Mouse (Mus musculus): ENCODE data around the gene Tctn1. TPM values are rescaled to one million over a fixed set of nuclear protein-coding genes. Genes with fewer than 3 reads are reported as not detected.

Gene Tctn1
- polyA plus RNA-seq, 1 experiment: 22.1 TPM

DNA sequence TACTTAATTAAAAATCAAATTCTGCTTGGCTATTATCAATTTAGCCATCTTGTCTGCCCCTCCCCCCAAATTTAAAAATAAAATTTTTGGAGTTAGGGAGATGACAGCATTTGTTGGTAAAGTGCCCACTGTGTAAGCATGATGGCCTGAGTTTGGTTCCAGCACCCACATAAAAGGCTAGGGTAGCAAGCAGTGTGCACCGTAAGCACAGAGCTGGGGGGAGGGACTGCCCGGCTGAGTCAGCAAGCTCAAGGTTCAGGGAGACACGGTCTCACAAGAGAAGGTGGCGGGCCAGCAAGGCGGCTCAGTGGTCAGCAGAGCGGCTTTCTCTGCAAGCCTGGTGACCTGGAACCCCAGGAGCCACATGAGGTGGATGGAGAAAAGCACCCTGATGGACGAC lies 41.2 kb upstream of the Tctn1 start:
- H3K4me3 ChIP-seq (ENCODE audit: extremely low read depth, insufficient read depth, insufficient read length): no peak overlapping the region
- no peaks in the 10 kb centered on the region for H3K27me3 ChIP-seq (ENCODE audit: control insufficient read depth, insufficient read depth, low read length)
- TF ChIP-seq CTCF (IDR thresholded peaks at IDR 0.05; ENCODE audit: extremely low read depth, insufficient read depth, insufficient read length, insufficient replicate concordance): no peak
- peaks cover 9% of the 10 kb centered on the region for H3K36me3 ChIP-seq (ENCODE audit: control insufficient read depth, insufficient read depth, low read length)
- WGBS: 89% methylated on average over 7 of the region's 7 CpGs
- H3K4me1 ChIP-seq (ENCODE audit: control insufficient read depth, insufficient read depth, insufficient read length): peaks cover 9% of the 10 kb centered on the region; the same call in 1 of the 2 replicates
- DNase-seq (ENCODE audit: low read depth in 1 of 2, low spot score in 2 of 2): no peak
- no peak overlapping the region for H3K27ac ChIP-seq (ENCODE audit: insufficient read depth, low read length)

DNA sequence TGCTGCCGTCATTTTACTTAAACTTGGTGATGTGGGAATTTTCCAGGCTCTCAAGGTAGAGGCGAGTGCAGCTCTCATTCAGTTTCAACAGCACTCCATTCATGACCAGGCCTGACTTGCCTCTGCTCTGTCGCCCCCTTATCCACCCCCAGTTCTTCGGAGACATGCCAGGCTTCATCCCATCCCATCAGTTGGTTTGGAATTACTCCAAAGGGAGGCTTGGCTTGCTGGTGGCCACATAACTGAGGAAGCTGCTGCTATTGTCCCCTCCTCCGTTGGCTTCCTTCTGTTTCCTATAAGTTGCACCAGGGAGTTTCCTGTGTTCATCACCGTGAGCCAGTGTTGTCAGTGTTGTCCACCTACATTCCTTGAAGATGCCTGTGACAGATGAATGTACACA lies 40.3 kb upstream of the Tctn1 start:
- H3K27me3 ChIP-seq (ENCODE audit: control insufficient read depth, insufficient read depth, low read length): no peaks in the 10 kb centered on the region
- no peak overlapping the region for H3K4me3 ChIP-seq (ENCODE audit: extremely low read depth, insufficient read depth, insufficient read length)
- H3K27ac ChIP-seq (ENCODE audit: insufficient read depth, low read length): no peak overlapping the region
- DNase-seq (ENCODE audit: low read depth in 1 of 2, low spot score in 2 of 2): no peak
- TF ChIP-seq CTCF (IDR thresholded peaks at IDR 0.05; ENCODE audit: extremely low read depth, insufficient read depth, insufficient read length, insufficient replicate concordance) (no peak), POLR2A (IDR thresholded peaks at IDR 0.05; ENCODE audit: low read depth, low read length) (no peak)
- peaks cover 9% of the 10 kb centered on the region; the same call in 1 of the 2 replicates for H3K4me1 ChIP-seq (ENCODE audit: control insufficient read depth, insufficient read depth, insufficient read length)
- peaks cover 9% of the 10 kb centered on the region for H3K36me3 ChIP-seq (ENCODE audit: control insufficient read depth, insufficient read depth, low read length)
- 80% methylated on average over 6 of the region's 6 CpGs for WGBS

DNA sequence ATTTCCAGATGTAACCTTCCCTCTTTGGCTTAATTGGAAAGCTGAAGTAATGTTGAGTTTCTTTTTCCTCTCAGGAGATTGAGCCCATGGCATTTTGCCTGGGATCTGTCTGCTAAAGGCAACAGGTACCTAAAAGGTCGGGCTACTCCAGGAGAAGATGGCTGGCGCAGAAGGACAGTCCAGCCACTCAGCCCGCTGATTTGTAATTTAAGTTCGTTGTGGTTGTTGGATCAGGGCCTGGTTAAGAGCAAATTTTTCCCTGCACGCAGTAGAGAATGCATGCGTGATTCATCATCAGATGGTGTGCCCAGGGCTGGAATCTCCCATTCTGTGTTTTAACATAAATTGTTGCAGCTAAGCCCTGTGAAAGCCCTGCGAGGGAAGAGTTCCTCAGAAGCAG lies 39.7 kb upstream of the Tctn1 start:
- Histone ChIP-seq H3K4me1 (ENCODE audit: control insufficient read depth, insufficient read depth, insufficient read length) (peaks cover 9% of the 10 kb centered on the region; the same call in 1 of the 2 replicates), H3K27me3 (ENCODE audit: control insufficient read depth, insufficient read depth, low read length) (no peaks in the 10 kb centered on the region), H3K36me3 (ENCODE audit: control insufficient read depth, insufficient read depth, low read length) (peaks cover 9% of the 10 kb centered on the region), H3K4me3 (ENCODE audit: extremely low read depth, insufficient read depth, insufficient read length) (no peak overlapping the region), H3K27ac (ENCODE audit: insufficient read depth, low read length) (no peak overlapping the region)
- 83% methylated on average over 7 of the region's 7 CpGs for WGBS
- no peak for DNase-seq (ENCODE audit: low read depth in 1 of 2, low spot score in 2 of 2)
- TF ChIP-seq CTCF (IDR thresholded peaks at IDR 0.05; ENCODE audit: extremely low read depth, insufficient read depth, insufficient read length, insufficient replicate concordance) (no peak), POLR2A (IDR thresholded peaks at IDR 0.05; ENCODE audit: low read depth, low read length) (no peak)

DNA sequence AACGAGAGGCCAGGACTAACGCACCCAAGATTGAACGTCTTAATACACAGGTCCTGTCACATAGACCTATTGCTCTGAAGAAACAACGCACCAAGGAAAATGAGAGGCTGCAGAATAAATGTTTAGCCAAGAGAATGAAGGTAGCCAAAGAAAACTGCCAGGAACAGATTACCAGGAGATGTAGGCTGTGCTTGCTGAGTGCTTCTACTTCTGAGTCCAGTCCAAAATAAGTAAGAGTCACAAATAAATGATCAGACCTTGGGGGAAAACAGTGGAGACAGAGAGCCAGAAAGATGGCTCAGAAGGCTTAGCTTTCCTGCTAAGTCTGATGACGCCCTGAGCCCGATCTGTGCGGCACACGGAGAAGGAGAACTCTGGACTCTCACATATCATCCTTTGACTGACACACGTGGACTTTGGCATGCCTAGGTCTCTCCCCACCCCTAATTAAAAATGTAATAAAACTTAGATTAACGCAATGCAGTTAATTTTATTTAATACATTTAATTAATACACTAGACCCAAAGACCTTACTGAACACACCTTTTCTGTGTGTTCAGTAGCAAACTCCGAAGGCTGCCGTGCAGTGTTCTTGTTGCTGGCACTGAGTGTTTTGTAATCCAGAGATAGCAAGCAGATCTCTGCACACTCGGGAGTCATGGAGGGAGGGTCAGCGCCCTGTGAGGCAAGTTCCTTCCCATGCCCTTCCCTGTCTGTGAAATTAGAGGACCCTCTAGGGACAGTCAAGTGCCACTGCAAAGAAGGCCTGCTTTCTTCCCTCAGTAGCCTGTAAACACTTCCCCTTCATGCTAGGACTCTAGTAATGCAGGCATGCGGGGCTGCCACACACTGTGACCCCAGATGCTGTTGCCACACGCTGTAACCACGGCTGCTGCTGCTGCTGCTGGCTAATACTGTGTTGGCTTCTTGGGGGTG lies 38.8 kb upstream of the Tctn1 start:
- Histone ChIP-seq H3K27me3 (ENCODE audit: control insufficient read depth, insufficient read depth, low read length) (no peaks in the 10 kb centered on the region), H3K4me1 (ENCODE audit: control insufficient read depth, insufficient read depth, insufficient read length) (peaks cover 9% of the 10 kb centered on the region; the same call in 1 of the 2 replicates), H3K27ac (ENCODE audit: insufficient read depth, low read length) (no peak overlapping the region), H3K36me3 (ENCODE audit: control insufficient read depth, insufficient read depth, low read length) (peaks cover under 1% of the 10 kb centered on the region), H3K4me3 (ENCODE audit: extremely low read depth, insufficient read depth, insufficient read length) (no peak overlapping the region)
- WGBS: 72% methylated on average over 17 of the region's 17 CpGs
- TF ChIP-seq CTCF (IDR thresholded peaks at IDR 0.05; ENCODE audit: extremely low read depth, insufficient read depth, insufficient read length, insufficient replicate concordance) (no peak), POLR2A (IDR thresholded peaks at IDR 0.05; ENCODE audit: low read depth, low read length) (no peak)
- DNase-seq (ENCODE audit: low read depth in 1 of 2, low spot score in 2 of 2): no peak

DNA sequence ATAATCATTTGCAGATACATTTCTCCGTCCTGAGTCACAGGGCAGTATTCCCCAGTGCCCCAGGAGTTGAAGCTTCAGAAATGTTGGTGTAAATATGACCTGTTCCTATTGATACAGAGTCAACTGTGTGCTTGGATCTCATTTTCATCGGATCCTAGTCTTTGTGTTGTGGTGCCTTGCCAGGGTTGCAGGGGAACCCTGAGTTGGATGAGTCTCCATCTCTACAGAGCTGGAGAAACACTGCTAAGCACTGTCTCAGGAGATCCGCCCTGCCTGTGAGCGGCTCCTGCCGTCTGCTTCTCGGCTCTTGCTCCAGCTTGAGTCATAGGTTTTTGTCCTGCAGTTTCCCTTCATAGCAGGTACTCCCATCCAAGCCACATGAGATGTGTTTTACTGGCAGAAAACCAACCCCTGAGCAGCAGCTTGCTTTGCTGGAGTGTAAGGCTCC lies 35.8 kb upstream of the Tctn1 start:
- 92% methylated on average over 6 of the region's 6 CpGs for WGBS
- TF ChIP-seq POLR2A (IDR thresholded peaks at IDR 0.05; ENCODE audit: low read depth, low read length): no peak
- no peak for TF ChIP-seq CTCF (IDR thresholded peaks at IDR 0.05; ENCODE audit: extremely low read depth, insufficient read depth, insufficient read length, insufficient replicate concordance)
- no peak overlapping the region for H3K27ac ChIP-seq (ENCODE audit: insufficient read depth, low read length)
- no peaks in the 10 kb centered on the region for H3K27me3 ChIP-seq (ENCODE audit: control insufficient read depth, insufficient read depth, low read length)
- no peak overlapping the region for H3K4me3 ChIP-seq (ENCODE audit: extremely low read depth, insufficient read depth, insufficient read length)
- H3K4me1 ChIP-seq (ENCODE audit: control insufficient read depth, insufficient read depth, insufficient read length): peaks cover 12% of the 10 kb centered on the region; the same call in 1 of the 2 replicates
- DNase-seq (ENCODE audit: low read depth in 1 of 2, low spot score in 2 of 2): no peak
- H3K36me3 ChIP-seq (ENCODE audit: control insufficient read depth, insufficient read depth, low read length): no peaks in the 10 kb centered on the region

DNA sequence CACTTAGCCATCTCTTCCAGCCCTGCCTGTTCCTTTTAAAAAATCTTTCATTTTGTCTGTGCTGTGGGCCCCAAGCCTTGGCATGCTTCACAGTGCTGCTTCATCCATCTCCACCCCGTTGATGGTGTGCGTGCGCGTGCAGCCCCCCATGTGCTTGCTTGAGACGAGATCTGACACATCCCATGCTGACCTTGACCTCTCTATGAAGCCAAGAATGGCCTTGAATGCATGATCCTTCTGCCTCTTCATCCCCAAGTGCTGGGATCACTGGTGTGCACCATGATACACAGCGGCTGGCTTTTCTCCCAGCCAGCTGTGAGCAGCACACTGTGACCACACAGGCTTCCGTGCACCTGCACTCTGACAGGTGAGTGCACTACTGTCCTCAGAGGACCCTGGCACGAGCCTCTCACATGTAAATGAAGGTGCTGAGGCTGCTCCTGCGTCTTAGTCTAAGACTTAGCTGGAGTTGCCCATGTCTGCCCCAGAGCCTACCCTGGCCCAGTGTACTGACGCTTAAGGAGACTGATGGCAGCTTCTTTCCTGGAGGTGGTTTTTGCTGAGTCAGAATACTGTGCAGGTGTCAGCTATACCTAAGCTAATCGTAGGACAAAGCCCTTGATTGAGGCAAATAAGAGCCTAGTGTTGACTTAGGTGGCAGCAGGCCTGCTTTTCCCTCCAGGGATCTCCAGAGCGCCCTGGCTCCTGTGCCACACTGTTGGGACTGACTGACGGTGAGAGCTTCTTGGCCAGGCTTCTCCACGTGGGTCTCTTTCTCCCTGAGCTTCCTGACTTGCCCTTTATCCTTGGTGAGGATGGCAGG lies 31.1 kb upstream of the Tctn1 start:
- WGBS: 74% methylated on average over 14 of the region's 14 CpGs
- no peak for DNase-seq (ENCODE audit: low read depth in 1 of 2, low spot score in 2 of 2)
- no peak for TF ChIP-seq POLR2A (IDR thresholded peaks at IDR 0.05; ENCODE audit: low read depth, low read length)
- no peak for TF ChIP-seq CTCF (IDR thresholded peaks at IDR 0.05; ENCODE audit: extremely low read depth, insufficient read depth, insufficient read length, insufficient replicate concordance)
- Histone ChIP-seq H3K36me3 (ENCODE audit: control insufficient read depth, insufficient read depth, low read length) (no peaks in the 10 kb centered on the region), H3K4me3 (ENCODE audit: extremely low read depth, insufficient read depth, insufficient read length) (no peak overlapping the region), H3K27ac (ENCODE audit: insufficient read depth, low read length) (no peak overlapping the region), H3K27me3 (ENCODE audit: control insufficient read depth, insufficient read depth, low read length) (no peaks in the 10 kb centered on the region), H3K4me1 (ENCODE audit: control insufficient read depth, insufficient read depth, insufficient read length) (peaks cover 21% of the 10 kb centered on the region)
